Mouse (Mus musculus) brain, embryonic 14.5 days (tissue): ENCODE results near the gene Morf4l2.

Experiments used
- CTCF ChIP-seq: fragments of 200-500 bp; IDR thresholded peaks from 2 replicates; pipeline ENCODE4 v1.5.1; 2012; ENCODE audit warnings: inconsistent platforms, mild to moderate bottlenecking, moderate library complexity, borderline replicate concordance; ENCODE audit not compliant: insufficient read depth, insufficient read length; ENCODE audit errors: extremely low read depth
- POLR2A ChIP-seq: fragments of 200-500 bp; IDR thresholded peaks from 2 replicates; pipeline ENCODE4 v1.6.1; 2012; ENCODE audit warnings: mild to moderate bottlenecking, inconsistent platforms, borderline replicate concordance; ENCODE audit not compliant: poor library complexity, insufficient read depth, insufficient read length, severe bottlenecking; ENCODE audit errors: extremely low read depth

GRCm38 (mm10) chrX:136789446-136789845 lies 46.0 kb upstream of the Morf4l2 start:
- TF ChIP-seq POLR2A, result no peak
- TF ChIP-seq CTCF, result no peak
